ENCODE assay signal across 11 mouse cellular contexts in genomic region chr8:78436661-78437060, GRCm38 (mm10). TPM values are rescaled to one million over a fixed set of nuclear protein-coding genes. Genes with fewer than 3 reads are reported as not detected.
A peak's percentile ranks its signal among the peaks of the same experiment; 100 is the strongest.
DNase-seq lines count a peak whose midpoint lies in the region; ATAC-seq and TF ChIP-seq lines count a peak whose summit lies in the region.
"Had no signal": no experiment of that assay in that cellular context is flagged by ENCODE, and none has a peak within 500 bp of the region (broad histone marks: within the 10 kb centered on the region; RNA-seq: fewer than 3 reads in every experiment).

No protein-coding gene starts in this region.

- no peaks in the 10 kb centered on the region for H3K36me3 ChIP-seq in heart, embryonic 13.5 days
- H3K36me3 ChIP-seq in hindbrain, embryonic 13.5 days, result no peaks in the 10 kb centered on the region
- no peaks in the 10 kb centered on the region for H3K36me3 ChIP-seq in midbrain, embryonic 12.5 days

- peak overlapping the region; percentile 84 for H3K4me2 ChIP-seq in heart, embryonic 13.5 days
- H3K4me2 ChIP-seq in hindbrain, embryonic 13.5 days, result peak overlapping the region; percentile 76
- H3K4me2 ChIP-seq in midbrain, embryonic 12.5 days (replicated peaks), result peak overlapping the region; percentile 78

- no peak for TF ChIP-seq CTCF in layer of hippocampus, adult 2 months (conservative IDR thresholded peaks at IDR 0.05)

- DNase-seq in heart, adult 8-10 months (ENCODE audit: low spot score), result no peak
- peak; percentile 80 for DNase-seq in ZHBTc4 (ENCODE audit: low read depth, low spot score)
- DNase-seq in layer of hippocampus, adult 2 months (ENCODE audit: low spot score in 2 of 2), result no peak
- no peak for DNase-seq in kidney, adult 8-10 months
- DNase-seq in ovary, adult 18-20 months (ENCODE audit: low spot score), result no peak

- H3K9ac ChIP-seq in heart, embryonic 13.5 days, result no peak overlapping the region
- peak overlapping the region; percentile 69 for H3K9ac ChIP-seq in hindbrain, embryonic 13.5 days
- peak overlapping the region; percentile 49 for H3K9ac ChIP-seq in midbrain, embryonic 12.5 days (replicated peaks)

- peaks cover 96% of the 10 kb centered on the region for H3K27me3 ChIP-seq in heart, embryonic 13.5 days (replicated peaks)
- H3K27me3 ChIP-seq in hindbrain, embryonic 13.5 days, result peaks cover 92% of the 10 kb centered on the region
- peaks cover 85% of the 10 kb centered on the region for H3K27me3 ChIP-seq in midbrain, embryonic 12.5 days

- ATAC-seq in heart, embryonic 13.5 days (ENCODE audit: extremely low read depth, insufficient number of reproducible peaks, low FRiP score, low TSS enrichment), result no peak
- ATAC-seq in hindbrain, embryonic 13.5 days (ENCODE audit: low FRiP score), result peak; percentile 25
- peak; percentile 34 for ATAC-seq in midbrain, embryonic 12.5 days (ENCODE audit: low FRiP score, low read depth)

- H3K4me1 ChIP-seq in heart, embryonic 13.5 days, result peaks cover 35% of the 10 kb centered on the region
- H3K4me1 ChIP-seq in hindbrain, embryonic 13.5 days (replicated peaks), result peaks cover 42% of the 10 kb centered on the region
- H3K4me1 ChIP-seq in midbrain, embryonic 12.5 days, result peaks cover 35% of the 10 kb centered on the region

- no peaks in the 10 kb centered on the region for H3K9me3 ChIP-seq in heart, embryonic 13.5 days
- H3K9me3 ChIP-seq in hindbrain, embryonic 13.5 days, result no peaks in the 10 kb centered on the region
- no peaks in the 10 kb centered on the region for H3K9me3 ChIP-seq in midbrain, embryonic 12.5 days

- H3K27ac ChIP-seq in heart, embryonic 13.5 days (replicated peaks), result no peak overlapping the region
- H3K27ac ChIP-seq in hindbrain, embryonic 13.5 days, result peak overlapping the region; percentile 78
- peak overlapping the region; percentile 63 for H3K27ac ChIP-seq in midbrain, embryonic 12.5 days (replicated peaks)
- no peak overlapping the region for H3K27ac ChIP-seq in layer of hippocampus, adult 2 months

- H3K4me3 ChIP-seq in heart, embryonic 13.5 days, result peak overlapping the region; percentile 54
- peak overlapping the region; percentile 50 for H3K4me3 ChIP-seq in hindbrain, embryonic 13.5 days
- peak overlapping the region; percentile 50 for H3K4me3 ChIP-seq in midbrain, embryonic 12.5 days
- no peak overlapping the region for H3K4me3 ChIP-seq in layer of hippocampus, adult 2 months
- H3K4me3 ChIP-seq: myocyte had no signal

- under 1% methylated on average over 17 of the region's 25 CpGs for WGBS in heart, embryonic 13.5 days
- 2% methylated on average over 10 of the region's 25 CpGs for WGBS in hindbrain, embryonic 13.5 days
- WGBS in midbrain, embryonic 12.5 days, result under 1% methylated on average over 19 of the region's 25 CpGs

RNA-seq across cellular contexts. Expression of gene Pou4f2, which starts 0.2 kb away (rescaled TPM):
- polyA plus RNA-seq in heart, embryonic 13.5 days (2015; fragmentation: Nextera tagmentation; extraction: Ambion mirVana), result not detected in 2 replicates
- total RNA-seq in heart, adult 8-10 months (2022), result not detected
- 4.9 and 5.3 TPM in 2 replicates for polyA plus RNA-seq in hindbrain, embryonic 13.5 days (2015; fragmentation: Nextera tagmentation; extraction: Ambion mirVana)
- polyA plus RNA-seq in midbrain, embryonic 12.5 days (2016; fragmentation: Nextera tagmentation; extraction: Ambion mirVana), result 3.8 and 4.0 TPM in 2 replicates
- total RNA-seq in layer of hippocampus, adult 2 months (2021), result not detected
- total RNA-seq: adrenal gland, postnatal 10 days had no signal
- polyA plus RNA-seq: C2C12, myocyte had no signal

Comparison
In these comparisons a context has a peak if more than half of its experiments do, and no peak if none do; other contexts are left out.
1. H3K27ac ChIP-seq: peak in hindbrain, embryonic 13.5 days (single experiment) and midbrain, embryonic 12.5 days (single experiment); none in heart, embryonic 13.5 days (single experiment) and layer of hippocampus, adult 2 months (single experiment).
2. Peak in every context shown above with its lines, with median percentiles within 50 percentile points of each other: H3K4me2 ChIP-seq.